Mouse (Mus musculus) megakaryocyte, embryonic 14.5 days (primary cell): Measurements from ENCODE around the gene Lipa. TPM values are rescaled to one million over a fixed set of nuclear protein-coding genes. Genes with fewer than 3 reads are reported as not detected.
A peak's percentile ranks its signal among the peaks of the same experiment; 100 is the strongest.

Experiments
- H3K27me3 ChIP-seq: replicated peaks from 2 replicates; pipeline ENCODE3; 2012; ENCODE audit warnings: inconsistent platforms
- H3K36me3 ChIP-seq: replicated peaks from 2 replicates; pipeline ENCODE3; 2012; ENCODE audit warnings: low read length, inconsistent platforms, mixed read lengths
- H3K4me1 ChIP-seq: 2 replicates; pipeline ENCODE4 v1.6.1; 2012; ENCODE audit warnings: inconsistent platforms
- H3K4me3 ChIP-seq: replicated peaks from 2 replicates; pipeline ENCODE3; 2012; ENCODE audit warnings: moderate library complexity, mild to moderate bottlenecking, inconsistent platforms
- H3K9me3 ChIP-seq: 2 replicates; pipeline ENCODE4 v1.6.1; 2012; ENCODE audit warnings: inconsistent platforms
- FLI1 ChIP-seq: IDR thresholded peaks from 2 replicates; pipeline ENCODE4 v1.6.1; 2012; ENCODE audit warnings: low read length, inconsistent platforms, mixed read lengths
- GATA1 ChIP-seq: IDR thresholded peaks from 3 replicates; pipeline ENCODE4 v1.6.1; 2012; ENCODE audit warnings: mixed read lengths, low read length, inconsistent platforms, borderline replicate concordance
- polyA plus RNA-seq: library from polyadenylated mRNA; stranded (reverse); fragments of >175 nt; gene quantifications from 2 replicates; pipeline ENCODE4 v1.2.3, GENCODE M21; 2012; ENCODE audit warnings: low replicate concordance; ENCODE audit not compliant: insufficient read depth

Lipa gene
- polyA plus RNA-seq, 1 experiment = 1.4 TPM

DNA sequence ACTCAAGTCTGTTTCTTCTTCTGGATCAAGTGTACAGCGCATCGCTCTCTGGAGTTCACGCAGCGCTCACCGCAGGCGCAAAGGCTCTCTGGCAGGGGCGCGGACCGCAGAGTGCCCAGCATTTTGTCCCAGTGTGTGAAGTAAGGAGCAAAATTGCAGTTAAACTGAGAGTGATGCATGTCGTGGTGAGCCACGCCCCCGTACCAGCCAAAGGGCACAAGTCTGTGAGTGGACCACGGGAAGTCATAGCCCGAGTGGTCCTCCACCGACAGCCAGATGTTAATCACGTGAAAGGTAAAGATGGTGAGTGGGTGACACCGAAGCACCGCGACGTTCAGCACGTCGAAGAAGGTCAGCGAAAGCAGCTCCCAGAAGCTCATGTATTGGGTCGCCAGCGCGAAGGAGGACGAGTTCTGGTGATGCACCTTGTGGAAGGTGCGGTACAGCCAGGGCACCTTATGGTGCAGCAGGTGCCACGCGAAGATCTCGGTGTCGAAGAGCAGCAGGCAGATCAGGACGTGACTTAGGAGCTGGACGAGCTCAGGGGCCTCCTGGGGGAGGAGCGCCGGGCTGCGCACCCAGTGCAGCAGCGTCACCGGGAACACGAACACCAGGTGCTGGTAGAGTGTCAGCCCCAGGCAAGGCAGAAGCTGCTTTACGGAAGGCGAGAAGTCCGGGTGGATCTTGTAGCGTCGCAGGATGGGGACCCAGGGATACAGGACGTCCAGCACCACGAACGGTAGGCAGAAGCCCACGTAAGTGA, 52.9 kb downstream of the Lipa start:
- no peak for TF ChIP-seq FLI1
- no peak for TF ChIP-seq GATA1
- Histone ChIP-seq H3K27me3 (peaks cover 50% of the 10 kb centered on the region), H3K4me3 (peak overlapping the region; percentile 92)

DNA sequence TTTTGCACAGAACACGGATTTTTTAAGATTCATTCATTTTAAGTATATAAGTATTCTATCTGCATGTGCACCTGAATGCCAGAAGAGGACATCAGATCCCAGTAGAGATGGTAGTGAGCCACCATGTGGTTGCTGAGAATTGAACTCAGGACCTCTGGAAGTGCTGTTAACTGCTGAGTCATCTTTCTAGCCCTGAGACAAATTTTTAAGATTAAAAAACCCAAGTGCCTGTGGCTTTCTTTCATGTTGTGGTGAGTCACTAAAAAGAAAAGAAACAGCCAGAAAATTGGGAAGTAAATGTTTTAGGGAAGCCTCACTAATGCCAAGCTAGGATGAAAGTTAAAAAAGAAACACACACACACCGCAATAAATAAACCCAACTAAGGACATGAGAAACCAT, 55.6 kb downstream of the Lipa start:
- peaks cover 27% of the 10 kb centered on the region for H3K4me1 ChIP-seq
- TF ChIP-seq GATA1 (no peak), FLI1 (no peak)
- H3K36me3 ChIP-seq = no peaks in the 10 kb centered on the region
- H3K4me3 ChIP-seq = no peak overlapping the region
- H3K27me3 ChIP-seq = peaks cover 29% of the 10 kb centered on the region
- no peaks in the 10 kb centered on the region for H3K9me3 ChIP-seq

More for the DNA sequence above, 52.9 kb downstream of the Lipa start:
- no peaks in the 10 kb centered on the region for H3K9me3 ChIP-seq
- no peaks in the 10 kb centered on the region for H3K36me3 ChIP-seq
- peaks cover 31% of the 10 kb centered on the region for H3K4me1 ChIP-seq

DNA sequence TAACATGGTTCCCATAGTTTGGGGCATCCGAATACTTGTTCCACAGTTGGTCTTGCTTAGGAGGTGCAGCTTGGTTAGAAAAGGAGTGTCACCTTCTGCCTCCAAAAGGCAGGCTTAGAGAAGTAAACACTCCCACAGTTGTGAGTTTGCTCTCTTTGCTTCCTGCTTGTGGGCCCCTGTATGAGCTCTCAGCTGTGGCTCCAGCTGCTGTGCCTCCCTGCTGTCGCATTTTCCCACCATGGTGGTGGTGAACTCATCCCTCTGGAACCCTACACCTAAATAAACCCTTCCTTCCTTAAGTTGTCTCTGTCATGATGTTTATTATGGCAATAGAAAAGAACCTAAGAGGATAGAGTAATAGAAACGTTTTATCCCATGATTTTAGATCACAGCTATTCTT, 58.5 kb downstream of the Lipa start:
- peaks cover 10% of the 10 kb centered on the region for H3K4me1 ChIP-seq
- TF ChIP-seq FLI1 (no peak), GATA1 (no peak)
- no peaks in the 10 kb centered on the region for H3K36me3 ChIP-seq
- H3K27me3 ChIP-seq = peaks cover 4% of the 10 kb centered on the region
- H3K4me3 ChIP-seq = no peak overlapping the region
- peaks cover 4% of the 10 kb centered on the region; the same call in 1 of the 2 replicates for H3K9me3 ChIP-seq

DNA sequence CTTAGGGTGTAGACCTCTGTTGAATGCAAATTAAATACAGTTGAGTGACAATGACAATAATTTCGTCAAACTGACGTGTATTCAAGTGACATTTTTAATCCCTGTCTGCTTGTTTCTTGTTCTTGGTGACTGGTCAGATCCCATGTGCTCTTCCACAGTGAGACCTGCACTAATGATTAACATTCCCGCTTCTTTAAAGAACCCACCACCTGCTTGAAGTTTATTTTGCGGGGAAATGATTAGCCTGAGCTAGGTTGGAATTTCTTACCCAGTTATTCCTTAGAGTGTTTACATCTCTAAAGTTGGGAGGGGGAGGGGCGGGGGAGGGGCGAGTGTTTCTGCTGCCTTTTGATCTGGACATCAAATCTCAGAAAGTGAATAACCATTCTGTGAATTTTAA, 59.1 kb downstream of the Lipa start:
- Histone ChIP-seq H3K36me3 (no peaks in the 10 kb centered on the region), H3K27me3 (peaks cover 1% of the 10 kb centered on the region), H3K4me3 (no peak overlapping the region), H3K4me1 (peaks cover 10% of the 10 kb centered on the region), H3K9me3 (peaks cover 4% of the 10 kb centered on the region; the same call in 1 of the 2 replicates)
- TF ChIP-seq FLI1 (no peak), GATA1 (no peak)

DNA sequence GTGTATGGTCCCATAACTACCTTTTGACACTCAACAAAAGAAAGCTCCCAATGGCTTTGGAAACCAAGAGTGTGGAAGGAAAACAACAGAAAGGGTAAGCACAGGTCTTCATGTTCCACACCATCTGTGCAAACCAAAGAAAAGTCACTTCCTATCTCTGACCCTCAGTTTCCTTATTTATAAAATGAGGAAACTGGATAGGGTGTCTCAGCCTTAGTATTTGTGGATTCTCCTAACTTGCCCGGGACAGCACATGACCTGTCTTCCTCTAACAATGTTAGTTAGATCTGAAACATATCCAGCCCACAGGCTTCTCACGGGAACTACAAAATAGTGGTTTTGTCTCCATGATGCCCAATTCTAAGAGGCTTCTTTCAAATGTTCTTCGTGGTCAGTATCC, 62.8 kb downstream of the Lipa start:
- TF ChIP-seq GATA1 (no peak), FLI1 (no peak)
- Histone ChIP-seq H3K4me3 (no peak overlapping the region), H3K36me3 (no peaks in the 10 kb centered on the region), H3K9me3 (peaks cover 4% of the 10 kb centered on the region; the same call in 1 of the 2 replicates), H3K27me3 (peaks cover 5% of the 10 kb centered on the region), H3K4me1 (peaks cover 6% of the 10 kb centered on the region)

DNA sequence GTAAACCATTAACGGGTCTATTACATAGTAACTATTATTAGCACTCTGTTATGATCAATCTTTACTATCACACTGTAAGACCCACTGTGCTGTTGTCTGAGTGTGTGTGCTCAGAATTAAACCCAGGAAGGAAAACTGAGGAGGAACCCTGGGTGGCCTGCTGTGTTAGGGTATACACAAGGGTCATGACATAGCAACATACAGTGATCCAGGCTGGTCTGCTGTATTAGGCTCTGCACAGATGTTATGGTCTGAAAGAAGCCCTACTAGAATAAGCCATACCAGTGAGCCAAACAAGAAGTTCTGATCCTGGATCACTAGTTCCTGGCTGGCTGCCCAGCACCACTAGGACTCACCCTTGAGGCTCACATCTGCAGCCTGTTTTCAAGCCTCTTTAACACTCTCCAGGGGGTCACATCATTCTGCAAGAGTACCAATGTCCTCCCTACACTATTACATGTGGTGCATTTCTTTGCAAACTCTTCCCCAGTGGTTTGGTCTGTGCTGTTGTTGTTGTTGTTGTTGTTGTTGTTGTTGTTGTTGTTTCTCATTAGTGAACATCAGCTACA, 65.7 kb downstream of the Lipa start:
- peaks cover 4% of the 10 kb centered on the region; the same call in 1 of the 2 replicates for H3K9me3 ChIP-seq

DNA sequence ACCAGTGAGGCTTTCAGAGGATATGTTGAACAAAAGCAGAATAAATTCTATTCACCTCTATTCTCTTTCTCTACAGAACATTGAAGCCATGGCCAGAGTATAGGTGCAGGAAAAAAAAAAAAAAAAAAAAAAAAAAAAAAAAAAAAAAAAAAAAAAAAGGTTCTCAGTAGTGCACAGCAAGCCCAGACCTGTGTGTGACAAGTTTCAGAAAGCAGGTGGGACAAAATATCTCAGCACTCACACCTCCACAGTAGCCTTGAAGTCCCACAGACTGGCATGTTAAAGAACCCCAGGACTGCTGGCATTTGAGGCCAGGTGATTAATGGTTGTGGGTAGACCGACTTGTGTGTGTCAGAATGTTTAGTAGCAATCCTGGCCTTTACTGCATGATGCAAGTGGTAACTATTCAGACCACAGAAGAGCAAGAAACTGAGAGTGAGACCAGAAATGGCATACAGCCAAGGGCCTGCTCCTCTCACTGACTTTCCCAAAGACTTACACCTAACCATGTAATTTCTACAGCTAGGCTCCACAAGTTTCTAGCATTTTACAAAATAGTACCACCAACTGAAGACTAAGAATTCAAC, 76.4 kb downstream of the Lipa start:
- peaks cover 4% of the 10 kb centered on the region for H3K27me3 ChIP-seq
- no peaks in the 10 kb centered on the region for H3K4me1 ChIP-seq
- H3K9me3 ChIP-seq = no peaks in the 10 kb centered on the region
- H3K4me3 ChIP-seq = no peak overlapping the region
- TF ChIP-seq FLI1 = no peak
- TF ChIP-seq GATA1 = no peak
- H3K36me3 ChIP-seq = no peaks in the 10 kb centered on the region

More for the DNA sequence above, 65.7 kb downstream of the Lipa start:
- H3K36me3 ChIP-seq = no peaks in the 10 kb centered on the region
- peaks cover 5% of the 10 kb centered on the region for H3K27me3 ChIP-seq
- no peak overlapping the region for H3K4me3 ChIP-seq
- peaks cover 6% of the 10 kb centered on the region for H3K4me1 ChIP-seq
- TF ChIP-seq GATA1 (no peak), FLI1 (no peak)

DNA sequence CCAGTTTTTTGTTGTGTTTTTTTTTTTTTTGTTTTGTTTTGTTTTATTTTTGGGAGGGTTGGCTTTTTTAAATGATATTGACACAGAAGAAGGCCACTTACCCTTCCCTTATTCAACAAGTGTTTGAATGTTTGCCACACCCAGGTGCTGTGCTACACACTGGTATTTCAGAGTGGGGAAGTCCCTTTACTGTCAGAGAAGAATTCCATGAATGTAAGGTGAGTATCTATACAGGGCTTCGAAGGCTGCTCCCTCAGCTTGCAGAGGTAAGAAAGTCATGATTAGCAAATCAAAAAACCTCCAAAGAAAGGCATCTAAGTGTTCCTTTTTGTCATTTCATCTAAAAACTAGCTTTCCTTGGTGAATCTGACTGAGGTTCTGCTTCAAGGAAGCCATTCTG, 78.4 kb downstream of the Lipa start:
- no peaks in the 10 kb centered on the region for H3K4me1 ChIP-seq
- TF ChIP-seq GATA1 (no peak), FLI1 (no peak)
- no peaks in the 10 kb centered on the region for H3K9me3 ChIP-seq
- no peak overlapping the region for H3K4me3 ChIP-seq
- H3K27me3 ChIP-seq = peaks cover 1% of the 10 kb centered on the region
- no peaks in the 10 kb centered on the region for H3K36me3 ChIP-seq

DNA sequence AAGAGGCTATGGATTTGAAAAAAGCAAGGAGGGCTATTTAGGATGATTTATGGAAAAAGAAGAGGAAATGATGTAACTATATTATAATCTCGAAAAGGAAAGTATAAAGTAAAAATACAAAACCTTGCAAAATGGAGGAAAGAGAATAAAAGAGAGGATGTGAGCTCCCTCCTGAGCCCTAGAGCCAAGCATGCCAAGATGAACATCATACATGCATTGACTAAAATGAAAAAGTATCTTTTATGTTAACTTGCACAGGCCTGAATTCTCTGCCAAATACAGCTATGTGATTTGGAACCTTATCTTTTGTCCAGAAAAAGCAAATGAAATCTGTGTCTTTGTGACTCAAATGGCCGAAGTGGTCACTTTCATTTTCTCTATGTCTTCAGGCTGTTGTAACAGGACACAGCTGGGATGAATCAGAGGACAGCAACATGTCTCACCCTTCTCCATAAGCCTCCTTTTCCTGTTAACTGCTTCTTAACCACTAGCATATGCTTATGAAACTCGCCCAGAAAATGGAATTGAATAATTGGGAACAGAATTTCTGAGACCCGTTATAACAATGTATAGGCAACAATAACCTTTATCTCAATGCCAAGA, 81.8 kb downstream of the Lipa start:
- Histone ChIP-seq H3K27me3 (peaks cover 4% of the 10 kb centered on the region), H3K4me3 (peak overlapping the region; percentile 43), H3K4me1 (no peaks in the 10 kb centered on the region), H3K36me3 (no peaks in the 10 kb centered on the region), H3K9me3 (no peaks in the 10 kb centered on the region)
- TF ChIP-seq GATA1 (no peak), FLI1 (no peak)

DNA sequence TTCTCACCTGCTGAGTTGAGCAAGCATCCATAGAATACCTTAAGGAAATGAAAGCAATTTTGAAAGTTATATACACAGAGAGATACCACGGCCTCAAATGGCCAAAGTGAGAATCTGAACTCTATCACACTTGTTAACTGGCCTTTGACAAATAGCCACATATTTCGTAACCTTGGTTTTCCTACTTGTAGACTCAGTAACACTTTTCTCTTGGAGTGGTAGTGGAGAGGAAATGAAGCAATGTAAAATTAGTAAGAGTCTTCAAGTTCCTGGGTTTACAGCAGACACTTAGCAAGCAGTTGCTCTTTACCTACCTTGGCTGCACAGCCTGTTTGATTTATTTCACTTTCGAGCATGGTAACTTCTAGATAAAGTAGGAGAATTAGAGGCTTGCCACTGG, 82.5 kb downstream of the Lipa start:
- Histone ChIP-seq H3K9me3 (no peaks in the 10 kb centered on the region), H3K4me1 (no peaks in the 10 kb centered on the region), H3K27me3 (peaks cover 4% of the 10 kb centered on the region), H3K4me3 (no peak overlapping the region), H3K36me3 (no peaks in the 10 kb centered on the region)
- no peak for TF ChIP-seq FLI1
- TF ChIP-seq GATA1 = no peak

Other genes starting within 250 kb of the Lipa start
- 0.47 TPM in 1 of 2 replicates, not detected in the other for gene Fas, start 236.8 kb downstream of the Lipa start, polyA plus RNA-seq
- not detected in 2 replicates for gene Ch25h, start 52.3 kb downstream of the Lipa start, polyA plus RNA-seq
- 0.25 TPM in 1 of 2 replicates, not detected in the other for gene Ifit2, start 23.2 kb upstream of the Lipa start, polyA plus RNA-seq
- gene Ifit3, start 56.1 kb upstream of the Lipa start, polyA plus RNA-seq = 1.9 TPM in 1 of 2 replicates, not detected in the other
- 0.06 TPM in 1 of 2 replicates, not detected in the other for gene Ifit1bl1, start 74.5 kb upstream of the Lipa start, polyA plus RNA-seq
- gene Ifit3b, start 80.5 kb upstream of the Lipa start, polyA plus RNA-seq = 1.2 TPM in 1 of 2 replicates, not detected in the other
- gene Ifit1bl2, start 113.3 kb upstream of the Lipa start, polyA plus RNA-seq = 0.30 TPM in 1 of 2 replicates, not detected in the other
- 1.2 TPM in 1 of 2 replicates, not detected in the other for gene Ifit1, start 113.4 kb upstream of the Lipa start, polyA plus RNA-seq
- not detected in 2 replicates for gene Slc16a12, start 219.8 kb upstream of the Lipa start, polyA plus RNA-seq